Mouse (Mus musculus): Measurements from ENCODE around the gene Proca1.

DNA sequence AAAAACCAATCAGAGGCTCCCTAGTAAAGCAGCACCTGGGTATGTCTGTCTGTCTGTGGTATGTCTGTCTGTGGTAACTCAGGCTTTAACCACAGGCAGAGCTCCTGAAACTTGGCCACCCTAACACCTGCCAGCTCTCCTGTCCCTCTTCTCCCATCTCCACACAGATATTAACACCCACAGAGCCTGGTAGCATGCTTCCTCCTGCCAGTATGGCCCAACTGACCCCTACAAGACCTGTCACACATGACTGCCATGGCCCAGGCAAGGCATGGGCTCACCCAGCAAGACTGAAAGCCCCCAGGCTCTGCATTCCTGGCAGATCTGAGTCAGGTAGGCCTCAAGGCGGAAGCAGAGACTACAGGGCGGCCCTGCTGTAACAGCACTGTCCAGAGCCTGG is 30.1 kb upstream of the Proca1 start:
- TF ChIP-seq CTCF (IDR thresholded peaks at IDR 0.05; ENCODE audit: low read depth): no peak
- no peak for TF ChIP-seq EP300 (optimal IDR thresholded peaks at IDR 0.05)

Data from stomach, postnatal 0 days (tissue).